Mouse (Mus musculus) large intestine, adult 2 months (tissue): ENCODE results near the gene Xlr4c. TPM values are rescaled to one million over a fixed set of nuclear protein-coding genes. Genes with fewer than 3 reads are reported as not detected.
"Not testable (repeated sequence)": the region's sequence is repeated elsewhere in the genome, so short reads cannot be mapped to it uniquely, and the experiment has no call there.

Experiments
- DNase-seq: peaks from one replicate; pipeline ENCODE4 v3.0.0-alpha.2; 2012; ENCODE audit warnings: low read depth, low spot score
- WGBS: fragments of 180-500 bp; shearing (Covaris S2); methylation state at CpG from one replicate; pipeline ENCODE4 v1.1.7; 2018; 5-methylcytosine and 5-hydroxymethylcytosine counted together
- polyA plus RNA-seq: library from polyadenylated mRNA; depleted of rRNA; stranded (reverse); fragments of >200 nt; gene quantifications from 2 replicates; pipeline ENCODE4 v1.2.3, GENCODE M21; 2012; rRNA removed

Gene Xlr4c
- 0.41 and 0.74 TPM in 2 replicates for polyA plus RNA-seq

GRCm38 (mm10) chrX:73242821-73243325 is at the start of gene Xlr4c:
Gene Xlr4c (minus strand): TSS chrX:73243130.
- DNase-seq = not testable (repeated sequence)
- WGBS = 79% methylated on average over 14 of the region's 14 CpGs

- DNase-seq = not testable (repeated sequence)
- WGBS = 90% methylated on average over 14 of the region's 14 CpGs
Measured at GRCm38 (mm10) chrX:73265270-73265669, 22.3 kb upstream of the Xlr4c start, which contains the start of gene Xlr3c. Gene Xlr3c (minus strand): TSS chrX:73265390.

GRCm38 (mm10) chrX:73262428-73262827 is 19.5 kb upstream of the Xlr4c start:
- 85% methylated on average over 1 of the region's 2 CpGs for WGBS

GRCm38 (mm10) chrX:73229288-73229687 is 13.6 kb downstream of the Xlr4c start:
- no peak for DNase-seq
- WGBS = 15% methylated on average over 3 of the region's 3 CpGs

More at GRCm38 (mm10) chrX:73262428-73262827, 19.5 kb upstream of the Xlr4c start:
- not testable (repeated sequence) for DNase-seq

GRCm38 (mm10) chrX:73228606-73229214 is 14.2 kb downstream of the Xlr4c start:
- DNase-seq = no peak
- WGBS = 23% methylated on average over 50 of the region's 51 CpGs

- 17% methylated on average over 39 of the region's 39 CpGs for WGBS
- DNase-seq = no peak
Measured at GRCm38 (mm10) chrX:73227914-73228605, 14.9 kb downstream of the Xlr4c start, which contains the start of gene F8a. Gene F8a (plus strand): TSS chrX:73228291.

GRCm38 (mm10) chrX:73225365-73225764 is 17.6 kb downstream of the Xlr4c start:
- 67% methylated on average over 1 of the region's 1 CpGs for WGBS
- DNase-seq = no peak

GRCm38 (mm10) chrX:73213819-73214564 is 28.9 kb downstream of the Xlr4c start, which contains the start of gene Xlr4b:
Gene Xlr4b (plus strand): TSS chrX:73214333.
- 82% methylated on average over 19 of the region's 19 CpGs for WGBS
- not testable (repeated sequence) for DNase-seq

- 83% methylated on average over 12 of the region's 12 CpGs for WGBS
- DNase-seq = not testable (repeated sequence)
Measured at GRCm38 (mm10) chrX:73191934-73192333, 51.0 kb downstream of the Xlr4c start, which contains the start of gene Xlr3b. Gene Xlr3b (plus strand): TSS chrX:73192207.

Other genes with a start within 250 kb of the Xlr4c start
- gene Pnma5, start 206.0 kb downstream of the Xlr4c start, polyA plus RNA-seq = not detected in 2 replicates
- 0.04 and 0.10 TPM in 2 replicates for gene Pnma3, start 178.3 kb downstream of the Xlr4c start, polyA plus RNA-seq
- 0.32 TPM in 2 replicates for gene Xlr4a, start 160.7 kb downstream of the Xlr4c start, polyA plus RNA-seq
- gene Xlr3a, start 146.0 kb downstream of the Xlr4c start, polyA plus RNA-seq = 0.55 and 0.92 TPM in 2 replicates
- 0.05 and 0.10 TPM in 2 replicates for gene Gm14685, start 126.1 kb downstream of the Xlr4c start, polyA plus RNA-seq
- gene Xlr5b, start 94.3 kb downstream of the Xlr4c start, polyA plus RNA-seq = 0.07 TPM in 1 of 2 replicates, not detected in the other
- gene DXBay18, start 93.7 kb downstream of the Xlr4c start, polyA plus RNA-seq = not detected in 2 replicates
- not detected in 2 replicates for gene Spin2d, start 66.1 kb downstream of the Xlr4c start, polyA plus RNA-seq
- 0.22 TPM in 1 of 2 replicates, not detected in the other for gene Xlr3b, start 50.9 kb downstream of the Xlr4c start, polyA plus RNA-seq
- 0.47 and 0.99 TPM in 2 replicates for gene Xlr4b, start 28.8 kb downstream of the Xlr4c start, polyA plus RNA-seq
- 7.2 and 7.7 TPM in 2 replicates for gene F8a, start 14.8 kb downstream of the Xlr4c start, polyA plus RNA-seq
- gene Xlr3c, start 22.3 kb upstream of the Xlr4c start, polyA plus RNA-seq = not detected in 2 replicates
- gene Xlr5a, start 49.8 kb upstream of the Xlr4c start, polyA plus RNA-seq = not detected in 2 replicates
- not detected in 2 replicates for gene Xlr5c, start 49.8 kb upstream of the Xlr4c start, polyA plus RNA-seq
- gene Gm45015, start 93.7 kb upstream of the Xlr4c start, polyA plus RNA-seq = not detected in 2 replicates
- gene Zfp275, start 99.5 kb upstream of the Xlr4c start, polyA plus RNA-seq = 3.0 and 4.7 TPM in 2 replicates
- gene Gm18336, start 155.6 kb upstream of the Xlr4c start, polyA plus RNA-seq = 0.07 TPM in 1 of 2 replicates, not detected in the other
- gene Zfp92, start 168.0 kb upstream of the Xlr4c start, polyA plus RNA-seq = 0.27 and 1.3 TPM in 2 replicates
- gene Trex2, start 192.2 kb upstream of the Xlr4c start, polyA plus RNA-seq = 2.5 and 7.0 TPM in 2 replicates
- 16.3 and 18.2 TPM in 2 replicates for gene Haus7, start 215.9 kb upstream of the Xlr4c start, polyA plus RNA-seq
- 124 and 157 TPM in 2 replicates for gene Bgn, start 240.5 kb upstream of the Xlr4c start, polyA plus RNA-seq